In genomic region chr15:82856652-82857378, GRCm38 (mm10) we compare ENCODE assay signal across 8 mouse cellular contexts.
A peak's percentile ranks its signal among the peaks of the same experiment; 100 is the strongest.
DNase-seq lines count a peak whose midpoint lies in the region; ATAC-seq and TF ChIP-seq lines count a peak whose summit lies in the region.

No protein-coding gene starts in this region.

- H3K9ac ChIP-seq in forebrain, embryonic 12.5 days: no peak overlapping the region
- H3K9ac ChIP-seq in hindbrain, embryonic 14.5 days: peak overlapping the region; percentile 9; the same call in 1 of the 2 replicates

- H3K36me3 ChIP-seq in forebrain, embryonic 12.5 days (replicated peaks): peaks cover 51% of the 10 kb centered on the region
- peaks cover 41% of the 10 kb centered on the region for H3K36me3 ChIP-seq in hindbrain, embryonic 14.5 days (replicated peaks; ENCODE audit: control insufficient read depth, insufficient read depth)

- no peak for TF ChIP-seq CTCF in olfactory bulb, adult 2 months (IDR thresholded peaks at IDR 0.05; ENCODE audit: insufficient read depth, low read depth, low read length)

- H3K27ac ChIP-seq in forebrain, embryonic 12.5 days: peak overlapping the region; percentile 86
- peak overlapping the region; percentile 78 for H3K27ac ChIP-seq in hindbrain, embryonic 14.5 days
- peak overlapping the region; percentile 66 for H3K27ac ChIP-seq in olfactory bulb, adult 2 months (ENCODE audit: insufficient read depth, low read depth, low read length)

- 44% methylated on average over 11 of the region's 11 CpGs for WGBS in forebrain, embryonic 12.5 days
- 25% methylated on average over 11 of the region's 11 CpGs for WGBS in hindbrain, embryonic 14.5 days
- 18% methylated on average over 11 of the region's 11 CpGs for whole genome bisulfite sequencing in olfactory bulb, adult 2 months

- H3K4me3 ChIP-seq in forebrain, embryonic 12.5 days (replicated peaks): no peak overlapping the region
- H3K4me3 ChIP-seq in hindbrain, embryonic 14.5 days (replicated peaks; ENCODE audit: low read length): no peak overlapping the region
- no peak overlapping the region for H3K4me3 ChIP-seq in olfactory bulb, adult 2 months (ENCODE audit: insufficient read depth, low read depth, low read length)

- DNase-seq in right cerebral cortex, adult 18-20 months: peak; percentile 58
- no peak for DNase-seq in right cerebral cortex, postnatal 4 days
- DNase-seq in hindbrain, embryonic 14.5 days (ENCODE audit: low spot score): peak; percentile 44
- no peak for DNase-seq in spleen, postnatal 10 days (ENCODE audit: low spot score in 2 of 2)
- DNase-seq in thymus, postnatal 25 days: no peak

- no peaks in the 10 kb centered on the region for H3K9me3 ChIP-seq in forebrain, embryonic 12.5 days
- no peaks in the 10 kb centered on the region for H3K9me3 ChIP-seq in hindbrain, embryonic 14.5 days (ENCODE audit: control insufficient read depth, low read length)

- no peak for TF ChIP-seq POLR2A in olfactory bulb, adult 2 months (IDR thresholded peaks at IDR 0.05; ENCODE audit: insufficient read depth, low read depth, low read length)

- H3K4me2 ChIP-seq in forebrain, embryonic 12.5 days: peak overlapping the region; percentile 24; the same call in 1 of the 2 replicates
- no peak overlapping the region for H3K4me2 ChIP-seq in hindbrain, embryonic 14.5 days (replicated peaks)

- H3K4me1 ChIP-seq in forebrain, embryonic 12.5 days: peaks cover 23% of the 10 kb centered on the region
- peaks cover 15% of the 10 kb centered on the region for H3K4me1 ChIP-seq in hindbrain, embryonic 14.5 days (replicated peaks; ENCODE audit: control insufficient read depth, insufficient read depth, low read length)
- H3K4me1 ChIP-seq in olfactory bulb, adult 2 months (ENCODE audit: control insufficient read depth, insufficient read depth, low read length): peaks cover 19% of the 10 kb centered on the region

- peak; percentile 73 for ATAC-seq in forebrain, embryonic 12.5 days (ENCODE audit: low FRiP score)
- peak; percentile 69 for ATAC-seq in hindbrain, embryonic 14.5 days (ENCODE audit: low FRiP score)
- ATAC-seq in cerebellum, adult (ENCODE audit: insufficient number of reproducible peaks, low FRiP score, low TSS enrichment): no peak

- H3K27me3 ChIP-seq in forebrain, embryonic 12.5 days: no peaks in the 10 kb centered on the region
- H3K27me3 ChIP-seq in hindbrain, embryonic 14.5 days (ENCODE audit: control insufficient read depth, insufficient read depth, low read length): no peaks in the 10 kb centered on the region

Comparison
In these comparisons a context has a peak if more than half of its experiments do, and no peak if none do; other contexts are left out.
1. DNase-seq: peak in right cerebral cortex, adult 18-20 months (single experiment) and hindbrain, embryonic 14.5 days (single experiment); none in right cerebral cortex, postnatal 4 days (single experiment), spleen, postnatal 10 days (0 of 2) and thymus, postnatal 25 days (single experiment).
2. Peak in every context shown above with its lines, with median percentiles within 50 percentile points of each other: H3K27ac ChIP-seq.